Mouse (Mus musculus) kidney, adult 11 months (tissue): ENCODE results near the gene Mbl1.

ENCODE experiments used
- DNase-seq: peaks from one replicate; pipeline ENCODE4 v3.0.0; 2022

Gene Mbl1

GRCm38 (mm10) chr14:41198037-41198730 lies 46.9 kb downstream of the Mbl1 start:
- DNase-seq, result no peak
